ENCODE assay signal across 9 mouse cellular contexts in the genomic region with DNA sequence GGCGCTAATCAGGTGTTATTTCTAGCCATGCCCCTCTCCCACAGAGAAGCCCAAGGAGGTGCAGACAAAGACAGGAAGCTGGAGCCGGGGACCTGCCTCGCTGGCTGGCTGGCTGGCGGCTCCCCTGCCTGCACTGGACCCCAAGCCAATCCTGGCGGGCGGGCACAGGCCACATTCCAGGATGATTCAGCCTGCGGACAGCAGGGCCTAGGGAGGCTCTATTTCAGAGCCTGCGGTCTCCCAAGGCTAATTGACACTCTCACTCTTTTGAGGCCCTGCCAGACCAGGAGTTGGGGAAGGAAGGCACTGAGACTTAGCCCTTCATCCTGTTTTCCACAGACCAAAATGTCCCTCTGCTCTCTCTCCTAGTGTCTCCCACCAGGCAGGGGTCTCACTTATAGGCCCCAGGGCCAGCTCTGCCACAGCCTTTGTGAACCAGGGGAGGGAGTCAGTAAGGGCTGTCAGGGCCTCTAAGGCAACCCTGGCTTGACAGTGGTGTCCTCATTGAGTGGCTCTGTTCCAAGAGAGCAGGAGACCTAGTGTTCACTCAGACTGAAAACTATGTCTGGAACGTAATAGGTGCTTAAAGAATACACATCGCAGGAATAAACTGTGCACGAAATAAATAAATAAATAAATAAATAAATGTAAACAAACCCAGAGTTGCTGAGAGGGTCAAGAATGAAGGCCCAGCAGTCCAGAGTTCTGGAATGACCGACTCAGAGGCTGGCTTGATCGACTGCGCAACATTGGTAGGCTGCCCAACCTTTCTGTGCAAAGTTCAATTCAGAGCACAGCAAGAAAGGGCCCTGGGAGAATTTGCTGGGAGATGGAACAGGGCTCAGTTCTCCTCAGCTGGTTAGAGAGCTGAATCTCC. TPM values are rescaled to one million over a fixed set of nuclear protein-coding genes. Genes with fewer than 3 reads are reported as not detected.
A peak's percentile ranks its signal among the peaks of the same experiment; 100 is the strongest.
DNase-seq lines count a peak whose midpoint lies in the region; ATAC-seq and TF ChIP-seq lines count a peak whose summit lies in the region.
"Had no signal": no experiment of that assay in that cellular context is flagged by ENCODE, and none has a peak within 500 bp of the region (broad histone marks: within the 10 kb centered on the region; RNA-seq: fewer than 3 reads in every experiment).

No protein-coding gene starts in this region.

- DNase-seq in ovary, postnatal 36 days (ENCODE audit: low spot score) = peak; percentile 63
- DNase-seq in ovary, postnatal 14 days (ENCODE audit: low spot score) = no peak
- DNase-seq in embryo, embryonic 10 days (ENCODE audit: low spot score) = peak; percentile 52
- DNase-seq in retina, postnatal 1 day = no peak
- DNase-seq in left cerebral cortex, adult 8-10 months (ENCODE audit: low spot score in 2 of 2) = no peak
- DNase-seq in forebrain, postnatal 0 days = no peak

- peak overlapping the region; percentile 57 for H3K27ac ChIP-seq in heart, embryonic 16.5 days (ENCODE audit: low read length)
- peak overlapping the region; percentile 66 for H3K27ac ChIP-seq in lung, embryonic 15.5 days
- H3K27ac ChIP-seq in forebrain, postnatal 0 days (ENCODE audit: low read depth, low read length) = no peak overlapping the region
- H3K27ac ChIP-seq: macrophage had no signal

- H3K4me2 ChIP-seq in heart, embryonic 16.5 days (ENCODE audit: low read depth, low read length) = no peak overlapping the region
- H3K4me2 ChIP-seq in lung, embryonic 15.5 days = no peak overlapping the region
- no peak overlapping the region for H3K4me2 ChIP-seq in forebrain, postnatal 0 days (ENCODE audit: low read depth)

- no peaks in the 10 kb centered on the region for H3K36me3 ChIP-seq in heart, embryonic 16.5 days (ENCODE audit: control insufficient read depth, insufficient read depth)
- no peaks in the 10 kb centered on the region for H3K36me3 ChIP-seq in lung, embryonic 15.5 days
- H3K36me3 ChIP-seq in forebrain, postnatal 0 days (ENCODE audit: insufficient read depth) = no peaks in the 10 kb centered on the region

- no peak overlapping the region; the same call in 1 of the 2 replicates for H3K9ac ChIP-seq in heart, embryonic 16.5 days (ENCODE audit: low read length)
- H3K9ac ChIP-seq in lung, embryonic 15.5 days = no peak overlapping the region
- H3K9ac ChIP-seq in forebrain, postnatal 0 days = no peak overlapping the region

- no peak overlapping the region for H3K4me3 ChIP-seq in heart, embryonic 16.5 days (ENCODE audit: low read length)
- H3K4me3 ChIP-seq in lung, embryonic 15.5 days = no peak overlapping the region
- H3K4me3 ChIP-seq in forebrain, postnatal 0 days (ENCODE audit: low read depth, low read length) = no peak overlapping the region

- peaks cover 8% of the 10 kb centered on the region for H3K4me1 ChIP-seq in heart, embryonic 16.5 days (ENCODE audit: control insufficient read depth, insufficient read depth, low read length)
- peaks cover 22% of the 10 kb centered on the region for H3K4me1 ChIP-seq in lung, embryonic 15.5 days
- H3K4me1 ChIP-seq in forebrain, postnatal 0 days (ENCODE audit: insufficient read depth) = no peaks in the 10 kb centered on the region

- no peaks in the 10 kb centered on the region for H3K9me3 ChIP-seq in heart, embryonic 16.5 days (replicated peaks; ENCODE audit: control insufficient read depth, low read length)
- no peaks in the 10 kb centered on the region for H3K9me3 ChIP-seq in lung, embryonic 15.5 days
- no peaks in the 10 kb centered on the region for H3K9me3 ChIP-seq in forebrain, postnatal 0 days (ENCODE audit: low read length)

- H3K27me3 ChIP-seq in heart, embryonic 16.5 days (ENCODE audit: control insufficient read depth, insufficient read depth, low read length) = no peaks in the 10 kb centered on the region
- H3K27me3 ChIP-seq in lung, embryonic 15.5 days = no peaks in the 10 kb centered on the region
- no peaks in the 10 kb centered on the region for H3K27me3 ChIP-seq in forebrain, postnatal 0 days (ENCODE audit: insufficient read depth, low read length)

- 42% methylated on average over 14 of the region's 14 CpGs for WGBS in heart, embryonic 16.5 days
- 54% methylated on average over 14 of the region's 14 CpGs for WGBS in lung, embryonic 15.5 days
- 58% methylated on average over 14 of the region's 14 CpGs for WGBS in forebrain, postnatal 0 days

- TF ChIP-seq CTCF in forebrain, postnatal 0 days (IDR thresholded peaks at IDR 0.05; ENCODE audit: low read depth) = no peak

- peak; percentile 52; the same call in 1 of the 2 replicates for ATAC-seq in heart, embryonic 16.5 days (replicated peaks; ENCODE audit: extremely low read depth, insufficient read depth, low FRiP score)
- no peak for ATAC-seq in lung, embryonic 15.5 days (ENCODE audit: borderline replicate concordance, extremely low read depth, low FRiP score, low TSS enrichment)
- ATAC-seq in forebrain, postnatal 0 days = no peak

RNA-seq across cellular contexts. Expression of a gene that starts 8.0 kb away (rescaled TPM):
- polyA plus RNA-seq in heart, embryonic 16.5 days (2015; fragmentation: Nextera tagmentation; extraction: Ambion mirVana) = 20.4 and 21.4 TPM in 2 replicates
- polyA plus RNA-seq in lung, embryonic 15.5 days (2015; fragmentation: Nextera tagmentation; extraction: Ambion mirVana) = 14.5 and 15.7 TPM in 2 replicates
- total RNA-seq in left cerebral cortex, adult 8-10 months (2022) = 1 to 10 TPM; 1.3 to 2.6 (median 2.1) TPM
- total RNA-seq in forebrain, postnatal 0 days (2014; rRNA removed) = 2.5 and 4.0 TPM in 2 replicates
- 2.5 and 2.8 TPM in 2 replicates for polyA plus RNA-seq in forebrain, postnatal 0 days (2015; fragmentation: Nextera tagmentation; extraction: Ambion mirVana)
- polyA plus RNA-seq: macrophage had no signal

RNA-seq across cellular contexts. Expression of a gene that starts 42.4 kb away (rescaled TPM):
- polyA plus RNA-seq in heart, embryonic 16.5 days (2015; fragmentation: Nextera tagmentation; extraction: Ambion mirVana) = 0.43 and 0.45 TPM in 2 replicates
- polyA plus RNA-seq in lung, embryonic 15.5 days (2015; fragmentation: Nextera tagmentation; extraction: Ambion mirVana) = 0.25 and 0.31 TPM in 2 replicates
- total RNA-seq in left cerebral cortex, adult 8-10 months (2022) = 100 to 1,000 TPM; 158 to 198 (median 179) TPM
- 15.5 and 21.8 TPM in 2 replicates for total RNA-seq in forebrain, postnatal 0 days (2014; rRNA removed)
- 2.9 and 4.1 TPM in 2 replicates for polyA plus RNA-seq in forebrain, postnatal 0 days (2015; fragmentation: Nextera tagmentation; extraction: Ambion mirVana)

Comparison
In these comparisons a context has a peak if more than half of its experiments do, and no peak if none do; other contexts are left out.
1. DNase-seq: peak in ovary, postnatal 36 days (single experiment) and embryo, embryonic 10 days (single experiment); none in ovary, postnatal 14 days (single experiment), retina, postnatal 1 day (single experiment), left cerebral cortex, adult 8-10 months (0 of 2) and forebrain, postnatal 0 days (single experiment).